Mouse (Mus musculus) hindbrain, embryonic 11.5 days (tissue): ENCODE measurements at regions not wholly inside any gene's neighbourhood (a gene's known extent, or its start where the extent isn't known, plus 50 kb on each side); places are given as distances from the start of the nearest gene placed in this dataset.
A peak's percentile ranks its signal among the peaks of the same experiment; 100 is the strongest.

ENCODE experiments used
- ATAC-seq: fragments of 200-750 bp; cut with Nextera tagmentation; 2 replicates; pipeline ENCODE4 v1.8.0; 2017; ENCODE audit warnings: mild to moderate bottlenecking, moderate TSS enrichment, moderate library complexity; ENCODE audit not compliant: low FRiP score
- DNase-seq: peaks from one replicate; pipeline ENCODE4 v3.0.0-alpha.2; 2015; ENCODE audit warnings: low spot score
- H3K27ac ChIP-seq: fragments of 300-500 bp; sonication (generic); 2 replicates; pipeline ENCODE4 v1.5.1; 2014; ENCODE audit warnings: mild to moderate bottlenecking, low read depth, low read length
- H3K27me3 ChIP-seq: fragments of 300-500 bp; sonication (generic); 2 replicates; pipeline ENCODE4 v1.6.1; 2014; ENCODE audit warnings: mild to moderate bottlenecking, low read length, moderate library complexity, mixed read lengths; ENCODE audit not compliant: control insufficient read depth, insufficient read depth
- H3K36me3 ChIP-seq: fragments of 300-500 bp; sonication (generic); 2 replicates; pipeline ENCODE4 v1.6.1; 2014; ENCODE audit warnings: mild to moderate bottlenecking, low read length, moderate library complexity, mixed read lengths; ENCODE audit not compliant: control insufficient read depth, insufficient read depth
- H3K4me1 ChIP-seq: fragments of 300-500 bp; sonication (generic); replicated peaks from 2 replicates; pipeline ENCODE4 v1.6.1; 2014; ENCODE audit warnings: low read length, mixed read lengths; ENCODE audit not compliant: control insufficient read depth, insufficient read depth
- H3K4me2 ChIP-seq: fragments of 300-500 bp; sonication (generic); replicated peaks from 2 replicates; pipeline ENCODE4 v1.6.1; 2014; ENCODE audit warnings: mild to moderate bottlenecking, low read depth, low read length
- H3K4me3 ChIP-seq: fragments of 300-500 bp; sonication (generic); 2 replicates; pipeline ENCODE4 v1.5.1; 2014; ENCODE audit warnings: low read depth, low read length
- H3K9ac ChIP-seq: fragments of 300-500 bp; sonication (generic); 2 replicates; pipeline ENCODE4 v1.6.1; 2014; ENCODE audit warnings: low read depth, low read length
- H3K9me3 ChIP-seq: fragments of 300-500 bp; sonication (generic); 2 replicates; pipeline ENCODE4 v1.6.1; 2016; ENCODE audit warnings: low read length; ENCODE audit not compliant: control insufficient read depth
- WGBS: fragments of 180-500 bp; shearing (Covaris S2); extraction: QIAGEN DNeasy Blood & Tissue Kit; methylation state at CpG from one replicate; pipeline ENCODE4 v1.1.7; 2014; 5-methylcytosine and 5-hydroxymethylcytosine counted together

DNA sequence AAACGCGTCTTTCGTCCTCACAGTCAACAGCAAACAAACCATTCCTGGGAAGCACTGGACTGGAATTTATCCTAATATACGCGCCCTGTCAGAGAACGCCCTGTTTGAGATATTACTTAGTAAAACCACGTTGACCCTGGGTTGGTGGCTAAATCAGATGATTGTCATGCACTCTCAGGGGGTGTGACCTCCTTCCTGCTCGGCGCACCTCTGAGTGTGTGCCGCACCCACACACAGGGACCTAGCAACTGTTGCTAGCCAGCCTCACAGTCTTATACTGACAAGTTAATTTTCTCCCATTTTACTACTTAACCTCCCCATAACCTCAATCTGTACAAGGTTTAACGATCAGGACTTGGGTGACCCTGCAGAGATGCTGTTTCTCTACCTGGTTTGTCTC, 284.4 kb upstream of the Slc16a7 start:
- WGBS = 55% methylated on average over 11 of the region's 11 CpGs
- Histone ChIP-seq H3K9ac (no peak overlapping the region), H3K4me2 (no peak overlapping the region), H3K4me1 (no peaks in the 10 kb centered on the region), H3K27me3 (no peaks in the 10 kb centered on the region), H3K27ac (no peak overlapping the region), H3K9me3 (no peaks in the 10 kb centered on the region), H3K4me3 (no peak overlapping the region), H3K36me3 (no peaks in the 10 kb centered on the region)
- peak; percentile 54 for ATAC-seq
- peak; percentile 15 for DNase-seq

DNA sequence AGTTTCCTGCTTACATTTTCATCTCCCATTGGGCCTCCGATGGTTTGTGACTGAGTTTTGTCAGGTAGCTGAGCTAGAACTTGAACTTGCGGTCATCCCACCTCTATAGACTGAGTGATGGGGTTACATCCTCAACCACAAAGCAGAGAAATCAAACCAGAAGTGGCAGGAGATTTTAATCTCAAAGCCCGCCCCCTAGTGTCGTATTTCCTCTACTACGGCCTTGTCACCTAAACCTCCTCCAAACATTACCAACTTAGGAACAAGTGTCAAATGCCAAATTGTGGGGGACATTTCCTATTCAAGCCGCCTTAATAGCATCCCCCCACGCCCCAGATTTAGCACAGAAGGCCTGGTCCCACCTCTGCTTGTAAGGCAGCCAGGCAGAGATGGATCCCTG, 286.3 kb upstream of the Lrig3 start:
- Histone ChIP-seq H3K27ac (no peak overlapping the region), H3K9me3 (no peaks in the 10 kb centered on the region), H3K4me1 (no peaks in the 10 kb centered on the region), H3K4me3 (no peak overlapping the region), H3K36me3 (no peaks in the 10 kb centered on the region), H3K4me2 (no peak overlapping the region), H3K9ac (no peak overlapping the region), H3K27me3 (no peaks in the 10 kb centered on the region)
- 85% methylated on average over 7 of the region's 7 CpGs for WGBS
- peak; percentile 19 for DNase-seq
- no peak for ATAC-seq

DNA sequence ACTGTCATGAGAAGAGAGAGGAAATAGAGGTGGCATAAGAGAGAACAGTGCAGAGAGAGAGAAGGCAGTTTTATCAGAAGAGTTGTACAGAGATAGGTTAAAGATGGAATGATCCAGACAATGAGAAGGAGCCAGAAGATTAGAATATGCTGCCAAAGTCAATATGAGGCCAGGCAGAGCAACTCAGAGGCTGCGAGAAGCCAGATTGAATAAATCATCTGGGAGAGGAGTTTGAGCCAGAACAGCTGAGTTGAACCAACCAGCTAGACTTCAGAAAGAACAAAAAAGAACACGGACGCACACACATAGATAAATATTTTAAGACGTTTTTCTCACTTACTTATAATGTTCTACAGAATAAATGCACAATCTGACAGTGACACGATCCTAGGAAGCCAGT, 280.8 kb upstream of the Lrig3 start:
- no peak overlapping the region for H3K4me2 ChIP-seq
- H3K36me3 ChIP-seq = no peaks in the 10 kb centered on the region
- DNase-seq (no peak), ATAC-seq (no peak)
- H3K27ac ChIP-seq = no peak overlapping the region
- no peaks in the 10 kb centered on the region for H3K9me3 ChIP-seq
- H3K4me3 ChIP-seq = no peak overlapping the region
- no peaks in the 10 kb centered on the region for H3K4me1 ChIP-seq
- no peak overlapping the region for H3K9ac ChIP-seq
- WGBS = 91% methylated on average over 5 of the region's 5 CpGs
- H3K27me3 ChIP-seq = no peaks in the 10 kb centered on the region

DNA sequence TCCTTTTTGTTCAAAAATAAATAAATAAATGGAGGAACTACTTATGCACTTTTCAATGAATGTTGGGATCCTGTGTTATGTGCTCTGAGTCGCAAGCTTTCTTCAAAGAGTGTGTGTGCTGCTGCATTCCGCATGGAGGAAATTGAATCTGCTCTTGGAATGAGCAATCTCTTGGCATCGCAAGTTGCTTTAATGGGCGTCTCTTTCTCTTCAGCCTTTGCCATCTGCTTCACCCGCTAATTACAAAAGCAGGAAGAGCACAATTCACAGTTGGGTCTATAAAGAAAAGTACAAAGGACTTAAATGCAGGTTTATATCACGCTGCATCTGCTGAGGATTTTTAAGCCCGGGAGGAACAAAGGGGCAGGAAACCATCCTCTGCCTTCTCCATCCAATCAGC, 272.5 kb upstream of the Lrig3 start:
- no peak overlapping the region for H3K4me3 ChIP-seq
- DNase-seq (peak; percentile 9), ATAC-seq (no peak)
- H3K4me1 ChIP-seq = no peaks in the 10 kb centered on the region
- 68% methylated on average over 7 of the region's 7 CpGs for WGBS
- no peaks in the 10 kb centered on the region for H3K36me3 ChIP-seq
- no peaks in the 10 kb centered on the region for H3K9me3 ChIP-seq
- no peaks in the 10 kb centered on the region for H3K27me3 ChIP-seq
- H3K27ac ChIP-seq = no peak overlapping the region
- H3K4me2 ChIP-seq = no peak overlapping the region
- H3K9ac ChIP-seq = no peak overlapping the region

DNA sequence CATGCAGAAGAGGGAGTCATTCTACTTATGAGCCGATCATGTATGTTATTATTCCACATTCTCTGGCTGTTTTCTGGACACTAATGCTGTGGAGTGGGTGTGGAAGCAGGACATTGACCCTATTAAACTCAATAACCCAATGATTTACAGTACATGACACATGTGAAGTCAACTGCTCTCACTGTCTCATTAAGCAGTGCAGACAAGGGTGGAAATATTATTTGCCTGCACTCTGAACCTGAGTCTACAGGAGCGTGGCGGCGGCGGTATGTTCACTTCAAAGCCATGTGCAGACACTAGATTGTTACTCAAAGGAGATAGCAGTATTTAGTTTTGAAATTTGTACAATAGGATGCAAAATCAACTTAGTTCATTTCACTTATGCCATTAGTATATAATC, 269.8 kb upstream of the Lrig3 start:
- WGBS = 96% methylated on average over 5 of the region's 5 CpGs
- Histone ChIP-seq H3K36me3 (no peaks in the 10 kb centered on the region), H3K4me3 (no peak overlapping the region), H3K27ac (no peak overlapping the region), H3K4me1 (no peaks in the 10 kb centered on the region), H3K4me2 (no peak overlapping the region), H3K9ac (no peak overlapping the region), H3K9me3 (no peaks in the 10 kb centered on the region), H3K27me3 (no peaks in the 10 kb centered on the region)
- ATAC-seq (no peak), DNase-seq (no peak)

DNA sequence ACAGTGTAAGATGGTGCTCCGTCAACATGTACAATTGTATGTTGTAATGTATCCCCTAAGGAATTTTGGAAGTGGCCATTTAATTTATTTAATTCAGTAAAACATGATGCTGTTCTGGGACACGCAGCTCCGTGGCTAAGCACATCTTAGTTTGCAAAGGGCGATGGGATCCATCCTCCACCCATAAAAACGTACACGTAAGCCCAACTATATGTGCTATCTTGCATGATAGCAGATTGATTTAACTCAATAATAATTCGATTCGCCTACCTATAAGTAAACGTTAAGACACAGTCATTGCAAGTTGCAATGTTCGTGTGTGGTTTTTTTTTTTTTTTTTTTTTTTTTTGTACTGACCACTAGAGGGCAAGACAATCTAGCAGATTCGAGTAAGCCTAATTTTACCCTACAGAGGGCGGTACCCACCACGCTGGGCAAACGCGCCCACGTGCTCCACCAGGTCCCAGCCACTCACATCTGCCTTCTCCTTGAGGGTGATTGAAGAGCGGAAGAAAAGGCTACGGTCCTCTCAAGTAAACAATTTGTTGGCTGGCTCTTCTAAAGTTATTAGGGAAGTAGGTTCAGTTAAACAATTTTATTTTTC, 240.8 kb upstream of the Lrig3 start:
- H3K9ac ChIP-seq = no peak overlapping the region
- ATAC-seq = peak; percentile 92
- peak; percentile 76 for DNase-seq
- no peak overlapping the region for H3K27ac ChIP-seq
- H3K4me3 ChIP-seq = no peak overlapping the region
- no peaks in the 10 kb centered on the region for H3K27me3 ChIP-seq
- no peak overlapping the region for H3K4me2 ChIP-seq
- WGBS = 32% methylated on average over 18 of the region's 18 CpGs
- H3K4me1 ChIP-seq = no peaks in the 10 kb centered on the region
- H3K9me3 ChIP-seq = no peaks in the 10 kb centered on the region
- no peaks in the 10 kb centered on the region for H3K36me3 ChIP-seq

DNA sequence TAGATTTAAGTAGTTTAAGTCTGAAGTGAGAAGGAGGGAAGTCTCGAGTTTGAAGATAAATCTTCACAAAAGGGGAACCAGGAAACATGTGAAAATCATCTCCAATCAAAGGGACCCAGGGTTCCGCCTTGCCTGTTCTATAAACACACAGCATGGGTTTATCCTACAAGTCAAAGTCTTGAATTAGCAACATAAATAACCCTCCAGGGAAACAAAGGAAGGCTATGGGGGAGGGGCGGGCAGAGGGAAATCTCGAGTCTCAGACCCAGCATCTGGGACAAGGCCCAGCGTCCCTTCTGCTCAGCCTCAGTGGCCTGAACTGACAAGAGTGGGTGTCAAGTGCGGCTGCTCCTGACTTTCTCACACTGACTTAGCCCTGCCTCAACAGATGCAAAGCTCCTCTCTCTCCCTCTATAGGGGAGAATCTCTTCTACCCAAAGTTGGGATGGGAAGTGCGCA, 240.3 kb upstream of the Lrig3 start:
- peak; percentile 57 for DNase-seq
- no peak overlapping the region for H3K4me2 ChIP-seq

DNA sequence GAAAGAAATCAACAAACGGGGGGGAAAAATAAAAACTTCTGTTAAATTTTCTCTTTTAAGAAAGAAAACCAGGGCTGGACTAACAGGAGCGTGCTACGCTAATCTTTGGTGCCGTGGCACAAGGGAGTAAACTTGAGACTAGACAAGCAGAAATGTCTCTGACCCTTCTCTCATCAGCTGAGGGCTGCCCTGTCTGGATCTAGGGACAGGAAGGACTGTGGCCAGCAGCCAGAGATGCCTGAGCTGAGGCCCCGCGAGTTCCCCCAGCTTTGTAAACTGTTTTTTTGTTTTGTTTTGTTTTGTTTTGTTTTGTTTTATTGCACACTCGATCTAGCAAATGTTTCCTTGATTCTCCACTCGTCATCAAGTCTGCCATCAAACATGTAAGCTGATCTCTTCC, 239.4 kb upstream of the Lrig3 start:
- ATAC-seq (no peak), DNase-seq (no peak)
- H3K9me3 ChIP-seq = no peaks in the 10 kb centered on the region
- no peak overlapping the region for H3K4me3 ChIP-seq
- H3K9ac ChIP-seq = no peak overlapping the region
- no peak overlapping the region for H3K4me2 ChIP-seq
- no peaks in the 10 kb centered on the region for H3K27me3 ChIP-seq
- no peak overlapping the region for H3K27ac ChIP-seq
- 63% methylated on average over 8 of the region's 8 CpGs for WGBS
- H3K4me1 ChIP-seq = no peaks in the 10 kb centered on the region
- H3K36me3 ChIP-seq = no peaks in the 10 kb centered on the region

More for the DNA sequence above, 240.3 kb upstream of the Lrig3 start:
- 21% methylated on average over 7 of the region's 7 CpGs for WGBS
- no peaks in the 10 kb centered on the region for H3K9me3 ChIP-seq
- ATAC-seq = peak; percentile 70
- no peaks in the 10 kb centered on the region for H3K27me3 ChIP-seq
- H3K36me3 ChIP-seq = no peaks in the 10 kb centered on the region
- H3K27ac ChIP-seq = no peak overlapping the region
- H3K9ac ChIP-seq = no peak overlapping the region
- H3K4me3 ChIP-seq = no peak overlapping the region
- no peaks in the 10 kb centered on the region for H3K4me1 ChIP-seq

DNA sequence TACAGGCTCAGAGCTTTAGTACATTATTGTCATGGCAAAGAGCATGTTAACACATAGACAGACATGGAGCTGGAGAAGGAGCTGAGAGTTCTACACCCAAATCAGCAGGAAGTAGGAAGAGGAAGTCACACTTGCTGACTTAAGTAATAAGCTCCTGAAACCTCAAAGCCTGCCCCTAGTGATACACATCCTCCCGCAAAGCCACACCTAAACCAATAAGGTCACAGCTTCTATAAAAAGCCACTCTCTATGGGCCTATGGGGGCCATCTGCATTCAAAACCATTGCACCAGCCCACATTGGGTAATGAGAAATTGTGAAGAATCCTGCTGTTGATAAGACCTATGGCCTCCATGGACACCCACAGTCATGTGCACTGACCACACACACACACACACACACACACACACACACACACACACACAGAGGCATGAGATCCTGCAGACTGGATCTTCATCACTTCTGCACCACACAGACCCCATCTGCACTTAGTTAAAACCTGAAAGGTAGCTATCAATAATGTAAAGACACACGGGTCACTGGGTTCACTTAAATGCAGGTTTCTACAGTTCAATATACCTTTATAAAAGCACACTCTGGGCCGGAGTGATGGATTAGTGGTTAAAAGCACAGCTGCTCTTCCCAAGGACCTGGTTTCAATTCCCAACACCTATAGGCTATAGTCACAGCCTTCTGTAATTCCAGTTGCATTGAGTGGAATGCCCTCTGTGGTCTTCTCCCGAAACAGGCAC, 230.0 kb upstream of the Lrig3 start:
- Histone ChIP-seq H3K27ac (no peak overlapping the region), H3K4me3 (no peak overlapping the region), H3K27me3 (no peaks in the 10 kb centered on the region), H3K4me1 (no peaks in the 10 kb centered on the region), H3K9me3 (no peaks in the 10 kb centered on the region), H3K4me2 (no peak overlapping the region), H3K36me3 (no peaks in the 10 kb centered on the region), H3K9ac (no peak overlapping the region)
- no peak for DNase-seq
- ATAC-seq = no peak
- WGBS = 80% methylated on average over 4 of the region's 4 CpGs
